Mouse (Mus musculus): ENCODE data around the gene Arhgap29. TPM values are rescaled to one million over a fixed set of nuclear protein-coding genes. Genes with fewer than 3 reads are reported as not detected.
A peak's percentile ranks its signal among the peaks of the same experiment; 100 is the strongest.

Gene Arhgap29
- polyA plus RNA-seq, 1 experiment from 2014 or later = 48.5 TPM

DNA sequence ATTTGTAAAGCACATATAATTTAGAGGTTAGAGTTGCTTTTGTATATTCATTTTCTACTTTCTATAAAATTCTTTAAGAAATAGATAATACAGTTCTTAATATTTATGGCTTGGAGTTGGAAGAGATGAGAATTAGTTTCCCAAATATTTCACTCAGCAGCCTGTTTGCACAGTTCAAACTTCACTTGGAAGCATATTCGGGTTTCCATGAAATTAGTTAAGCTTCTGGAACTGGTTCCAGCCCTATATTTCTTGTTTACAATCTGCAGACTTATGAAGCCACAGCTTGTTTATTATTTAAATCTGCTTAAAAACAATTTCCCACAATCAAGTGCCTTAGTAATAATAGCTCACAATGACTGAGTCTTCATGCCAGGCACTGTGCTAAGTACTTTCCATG, 17.1 kb downstream of the Arhgap29 start:
- no peak for ATAC-seq (replicated peaks; ENCODE audit: extremely low read depth, insufficient read depth, low FRiP score)
- peak overlapping the region; percentile 22; the same call in 1 of the 2 replicates for H3K27ac ChIP-seq (ENCODE audit: low read length)
- H3K9ac ChIP-seq (ENCODE audit: low read length) = peak overlapping the region; percentile 87
- H3K4me3 ChIP-seq (ENCODE audit: low read length) = peak overlapping the region; percentile 90
- peaks cover 12% of the 10 kb centered on the region for H3K4me1 ChIP-seq (ENCODE audit: control insufficient read depth, insufficient read depth, low read length)
- no peaks in the 10 kb centered on the region for H3K9me3 ChIP-seq (replicated peaks; ENCODE audit: control insufficient read depth, low read length)
- H3K27me3 ChIP-seq (ENCODE audit: control insufficient read depth, insufficient read depth, low read length) = no peaks in the 10 kb centered on the region
- H3K4me2 ChIP-seq (ENCODE audit: low read depth, low read length) = peak overlapping the region; percentile 73
- 37% methylated on average over 1 of the region's 1 CpGs for WGBS
- H3K36me3 ChIP-seq (ENCODE audit: control insufficient read depth, insufficient read depth) = no peaks in the 10 kb centered on the region

- H3K4me1 ChIP-seq (ENCODE audit: control insufficient read depth, insufficient read depth, low read length) = peaks cover 17% of the 10 kb centered on the region
- 0 out of 2 replicates have a peak overlapping the region, but pooled peaks have one; percentile 2 for H3K27ac ChIP-seq (ENCODE audit: low read length)
- H3K4me2 ChIP-seq (ENCODE audit: low read depth, low read length) = peak overlapping the region; percentile 25; the same call in 1 of the 2 replicates
- H3K27me3 ChIP-seq (ENCODE audit: control insufficient read depth, insufficient read depth, low read length) = no peaks in the 10 kb centered on the region
- H3K4me3 ChIP-seq (ENCODE audit: low read length) = 0 out of 2 replicates have a peak overlapping the region, but pooled peaks have one; percentile 2
- 35% methylated on average over 5 of the region's 5 CpGs for WGBS
- H3K9ac ChIP-seq (ENCODE audit: low read length) = peak overlapping the region; percentile 33; the same call in 1 of the 2 replicates
- no peak for ATAC-seq (replicated peaks; ENCODE audit: extremely low read depth, insufficient read depth, low FRiP score)
- 0 out of 2 replicates have a peak, but pooled peaks cover 4% of the 10 kb centered on the region for H3K36me3 ChIP-seq (ENCODE audit: control insufficient read depth, insufficient read depth)
- H3K9me3 ChIP-seq (replicated peaks; ENCODE audit: control insufficient read depth, low read length) = no peaks in the 10 kb centered on the region
Observed at GRCm38 (mm10) chr3:121973761-121974160, 21.4 kb downstream of the Arhgap29 start.

DNA sequence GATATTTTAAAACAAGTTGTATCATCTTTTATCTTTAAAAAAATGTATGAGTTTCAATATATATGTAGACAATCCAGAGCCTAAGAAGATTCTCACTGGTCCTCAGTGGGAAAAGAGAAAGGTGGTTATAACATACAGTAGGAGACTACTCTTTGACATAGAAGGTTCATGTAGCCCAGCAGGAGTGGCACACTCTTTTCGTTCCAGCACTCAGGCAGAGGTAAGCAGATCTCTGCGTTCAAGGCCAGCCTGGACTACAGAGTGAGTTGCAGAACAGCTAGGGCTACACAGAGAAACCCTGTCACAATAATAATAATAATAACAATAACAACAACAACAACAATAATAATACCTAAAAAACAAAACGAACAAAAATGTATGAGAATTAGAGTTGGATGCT, 23.0 kb downstream of the Arhgap29 start:
- Histone ChIP-seq H3K9me3 (replicated peaks; ENCODE audit: control insufficient read depth, low read length) (no peaks in the 10 kb centered on the region), H3K36me3 (ENCODE audit: control insufficient read depth, insufficient read depth) (0 out of 2 replicates have a peak, but pooled peaks cover 4% of the 10 kb centered on the region), H3K9ac (ENCODE audit: low read length) (no peak overlapping the region), H3K4me1 (ENCODE audit: control insufficient read depth, insufficient read depth, low read length) (peaks cover 20% of the 10 kb centered on the region), H3K4me3 (ENCODE audit: low read length) (no peak overlapping the region), H3K27me3 (ENCODE audit: control insufficient read depth, insufficient read depth, low read length) (no peaks in the 10 kb centered on the region), H3K27ac (ENCODE audit: low read length) (no peak overlapping the region), H3K4me2 (ENCODE audit: low read depth, low read length) (no peak overlapping the region)
- 86% methylated on average over 3 of the region's 3 CpGs for WGBS
- ATAC-seq (replicated peaks; ENCODE audit: extremely low read depth, insufficient read depth, low FRiP score) = no peak

- H3K4me1 ChIP-seq (ENCODE audit: control insufficient read depth, insufficient read depth, low read length) = peaks cover 10% of the 10 kb centered on the region
- H3K4me3 ChIP-seq (ENCODE audit: low read length) = no peak overlapping the region
- H3K27ac ChIP-seq (ENCODE audit: low read length) = 0 out of 2 replicates have a peak overlapping the region, but pooled peaks have one; percentile 25
- H3K9ac ChIP-seq (ENCODE audit: low read length) = no peak overlapping the region
- H3K4me2 ChIP-seq (ENCODE audit: low read depth, low read length) = no peak overlapping the region
- WGBS = 87% methylated on average over 4 of the region's 4 CpGs
- ATAC-seq (replicated peaks; ENCODE audit: extremely low read depth, insufficient read depth, low FRiP score) = no peak
- no peaks in the 10 kb centered on the region for H3K9me3 ChIP-seq (replicated peaks; ENCODE audit: control insufficient read depth, low read length)
- H3K27me3 ChIP-seq (ENCODE audit: control insufficient read depth, insufficient read depth, low read length) = no peaks in the 10 kb centered on the region
- peaks cover 5% of the 10 kb centered on the region for H3K36me3 ChIP-seq (ENCODE audit: control insufficient read depth, insufficient read depth)
Observed at GRCm38 (mm10) chr3:121981306-121981705, 29.0 kb downstream of the Arhgap29 start.

GRCm38 (mm10) chr3:121982450-121982849, 30.1 kb downstream of the Arhgap29 start:
- Histone ChIP-seq H3K36me3 (ENCODE audit: control insufficient read depth, insufficient read depth) (peaks cover 4% of the 10 kb centered on the region), H3K9ac (ENCODE audit: low read length) (no peak overlapping the region), H3K4me1 (ENCODE audit: control insufficient read depth, insufficient read depth, low read length) (peaks cover 8% of the 10 kb centered on the region), H3K27me3 (ENCODE audit: control insufficient read depth, insufficient read depth, low read length) (no peaks in the 10 kb centered on the region), H3K4me2 (ENCODE audit: low read depth, low read length) (no peak overlapping the region), H3K4me3 (ENCODE audit: low read length) (no peak overlapping the region), H3K9me3 (replicated peaks; ENCODE audit: control insufficient read depth, low read length) (no peaks in the 10 kb centered on the region), H3K27ac (ENCODE audit: low read length) (peak overlapping the region; percentile 4)
- no peak; the same call in 1 of the 2 replicates for ATAC-seq (replicated peaks; ENCODE audit: extremely low read depth, insufficient read depth, low FRiP score)
- WGBS = 47% methylated on average over 4 of the region's 4 CpGs

DNA sequence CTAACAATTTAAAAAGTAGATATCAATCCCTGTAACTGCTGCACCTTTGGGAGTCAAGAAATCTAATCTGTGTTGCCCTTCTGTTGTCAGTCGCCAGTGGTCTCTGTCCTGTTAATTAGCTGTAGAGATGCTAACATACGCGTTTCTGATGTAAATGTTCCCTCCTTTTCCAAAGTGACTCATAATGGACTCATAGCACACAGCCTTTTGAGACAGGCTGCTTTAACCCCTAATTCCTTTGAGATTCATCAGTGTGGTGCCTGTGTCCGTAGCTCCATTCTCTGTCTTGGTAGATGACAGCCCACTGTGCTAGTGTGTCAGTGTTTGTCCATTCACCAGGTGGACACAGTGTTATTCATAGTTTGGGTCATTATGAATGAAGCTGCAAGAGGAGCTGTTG, 42.8 kb downstream of the Arhgap29 start:
- ATAC-seq (replicated peaks; ENCODE audit: extremely low read depth, insufficient read depth, low FRiP score) = no peak

GRCm38 (mm10) chr3:121999934-122000333, 47.6 kb downstream of the Arhgap29 start:
- Histone ChIP-seq H3K4me1 (ENCODE audit: control insufficient read depth, insufficient read depth, low read length) (peaks cover 13% of the 10 kb centered on the region; the same call in 1 of the 2 replicates), H3K4me2 (ENCODE audit: low read depth, low read length) (no peak overlapping the region), H3K9ac (ENCODE audit: low read length) (no peak overlapping the region), H3K4me3 (ENCODE audit: low read length) (no peak overlapping the region), H3K27ac (ENCODE audit: low read length) (no peak overlapping the region), H3K9me3 (replicated peaks; ENCODE audit: control insufficient read depth, low read length) (no peaks in the 10 kb centered on the region), H3K27me3 (ENCODE audit: control insufficient read depth, insufficient read depth, low read length) (no peaks in the 10 kb centered on the region), H3K36me3 (ENCODE audit: control insufficient read depth, insufficient read depth) (peaks cover 16% of the 10 kb centered on the region)
- 91% methylated on average over 2 of the region's 2 CpGs for WGBS
- ATAC-seq (replicated peaks; ENCODE audit: extremely low read depth, insufficient read depth, low FRiP score) = no peak

More for the DNA sequence above, 42.8 kb downstream of the Arhgap29 start:
- H3K27ac ChIP-seq (ENCODE audit: low read length) = no peak overlapping the region
- H3K4me3 ChIP-seq (ENCODE audit: low read length) = no peak overlapping the region
- H3K9me3 ChIP-seq (replicated peaks; ENCODE audit: control insufficient read depth, low read length) = no peaks in the 10 kb centered on the region
- no peaks in the 10 kb centered on the region for H3K27me3 ChIP-seq (ENCODE audit: control insufficient read depth, insufficient read depth, low read length)
- H3K4me1 ChIP-seq (ENCODE audit: control insufficient read depth, insufficient read depth, low read length) = 0 out of 2 replicates have a peak, but pooled peaks cover 4% of the 10 kb centered on the region
- H3K9ac ChIP-seq (ENCODE audit: low read length) = no peak overlapping the region
- H3K4me2 ChIP-seq (ENCODE audit: low read depth, low read length) = no peak overlapping the region
- peaks cover 26% of the 10 kb centered on the region for H3K36me3 ChIP-seq (ENCODE audit: control insufficient read depth, insufficient read depth)
- WGBS = 83% methylated on average over 4 of the region's 4 CpGs

- Histone ChIP-seq H3K4me2 (ENCODE audit: low read depth, low read length) (no peak overlapping the region), H3K27ac (ENCODE audit: low read length) (no peak overlapping the region; the same call in 1 of the 2 replicates), H3K9me3 (replicated peaks; ENCODE audit: control insufficient read depth, low read length) (no peaks in the 10 kb centered on the region), H3K9ac (ENCODE audit: low read length) (no peak overlapping the region), H3K36me3 (ENCODE audit: control insufficient read depth, insufficient read depth) (peaks cover 21% of the 10 kb centered on the region), H3K4me1 (ENCODE audit: control insufficient read depth, insufficient read depth, low read length) (peaks cover 13% of the 10 kb centered on the region; the same call in 1 of the 2 replicates), H3K27me3 (ENCODE audit: control insufficient read depth, insufficient read depth, low read length) (no peaks in the 10 kb centered on the region), H3K4me3 (ENCODE audit: low read length) (no peak overlapping the region)
- no peak for ATAC-seq (replicated peaks; ENCODE audit: extremely low read depth, insufficient read depth, low FRiP score)
- 53% methylated on average over 6 of the region's 6 CpGs for WGBS
Observed at GRCm38 (mm10) chr3:122001568-122001967, 49.2 kb downstream of the Arhgap29 start.

- H3K36me3 ChIP-seq (ENCODE audit: control insufficient read depth, insufficient read depth) = peaks cover 56% of the 10 kb centered on the region
- H3K9ac ChIP-seq (ENCODE audit: low read length) = no peak overlapping the region
- no peaks in the 10 kb centered on the region for H3K4me1 ChIP-seq (ENCODE audit: control insufficient read depth, insufficient read depth, low read length)
- H3K27me3 ChIP-seq (ENCODE audit: control insufficient read depth, insufficient read depth, low read length) = no peaks in the 10 kb centered on the region
- 81% methylated on average over 5 of the region's 5 CpGs for WGBS
- H3K27ac ChIP-seq (ENCODE audit: low read length) = no peak overlapping the region
- H3K4me2 ChIP-seq (ENCODE audit: low read depth, low read length) = no peak overlapping the region
- no peaks in the 10 kb centered on the region for H3K9me3 ChIP-seq (replicated peaks; ENCODE audit: control insufficient read depth, low read length)
- ATAC-seq (replicated peaks; ENCODE audit: extremely low read depth, insufficient read depth, low FRiP score) = no peak
- no peak overlapping the region for H3K4me3 ChIP-seq (ENCODE audit: low read length)
Observed at GRCm38 (mm10) chr3:122009818-122010217, 57.5 kb downstream of the Arhgap29 start.
